Mouse (Mus musculus) limb, embryonic 14.5 days (tissue): ENCODE measurements around the gene Gulp1. TPM values are rescaled to one million over a fixed set of nuclear protein-coding genes. Genes with fewer than 3 reads are reported as not detected.

Source experiments
- ATAC-seq: fragments of 200-750 bp; cut with Nextera tagmentation; 2 replicates; pipeline ENCODE4 v1.8.0; 2017; ENCODE audit warnings: low read depth, moderate number of reproducible peaks, moderate TSS enrichment; ENCODE audit not compliant: low FRiP score
- DNase-seq: peaks from one replicate; pipeline ENCODE4 v3.0.0-alpha.2; 2015; ENCODE audit warnings: low spot score
- H3K27ac ChIP-seq: fragments of 300-500 bp; sonication (generic); replicated peaks from 2 replicates; pipeline ENCODE4 v1.5.1; 2014; ENCODE audit warnings: low read depth, mild to moderate bottlenecking, low read length, moderate library complexity, mixed read lengths
- H3K27me3 ChIP-seq: fragments of 300-500 bp; sonication (generic); 2 replicates; pipeline ENCODE4 v1.6.1; 2014; ENCODE audit warnings: low read length, mixed read lengths; ENCODE audit not compliant: control insufficient read depth, insufficient read depth
- H3K36me3 ChIP-seq: fragments of 300-500 bp; sonication (generic); 2 replicates; pipeline ENCODE4 v1.6.1; 2014; ENCODE audit warnings: mild to moderate bottlenecking, low read length, moderate library complexity, mixed read lengths; ENCODE audit not compliant: control insufficient read depth, insufficient read depth
- H3K4me1 ChIP-seq: fragments of 300-500 bp; sonication (generic); 2 replicates; pipeline ENCODE4 v1.6.1; 2014; ENCODE audit warnings: antibody characterized with exemption, low read length, mixed read lengths; ENCODE audit not compliant: control insufficient read depth, insufficient read depth
- H3K4me2 ChIP-seq: fragments of 300-500 bp; sonication (generic); replicated peaks from 2 replicates; pipeline ENCODE4 v1.6.1; 2014; ENCODE audit warnings: low read depth, mild to moderate bottlenecking, low read length, moderate library complexity; ENCODE audit not compliant: severe bottlenecking
- H3K4me3 ChIP-seq: fragments of 300-500 bp; sonication (generic); replicated peaks from 2 replicates; pipeline ENCODE4 v1.5.1; 2014; ENCODE audit warnings: low read length
- H3K9ac ChIP-seq: fragments of 300-500 bp; sonication (generic); 2 replicates; pipeline ENCODE4 v1.6.1; 2014; ENCODE audit warnings: mild to moderate bottlenecking, low read depth, low read length, moderate library complexity; ENCODE audit not compliant: severe bottlenecking
- H3K9me3 ChIP-seq: fragments of 300-500 bp; sonication (generic); 2 replicates; pipeline ENCODE4 v1.6.1; 2016; ENCODE audit warnings: low read length; ENCODE audit not compliant: control insufficient read depth
- POLR2A ChIP-seq: fragments of 200-500 bp; IDR thresholded peaks from 2 replicates; pipeline ENCODE4 v1.8.0; 2012; ENCODE audit warnings: inconsistent platforms, mild to moderate bottlenecking, moderate library complexity, borderline replicate concordance; ENCODE audit not compliant: insufficient read depth, insufficient read length; ENCODE audit errors: extremely low read depth
- whole genome bisulfite sequencing: fragments of 180-500 bp; shearing (Covaris S2); extraction: QIAGEN DNeasy Blood & Tissue Kit; methylation state at CpG from one replicate; pipeline ENCODE4 v1.1.7; 2014; 5-methylcytosine and 5-hydroxymethylcytosine counted together
- polyA plus RNA-seq, 2 experiments: library from polyadenylated mRNA; depleted of rRNA in 1 of 2; stranded (reverse) in 1 of 2; unstranded in 1 of 2; fragments of >200 nt; fragmentation: Nextera tagmentation in 1 of 2; extraction: Ambion mirVana in 1 of 2; gene quantifications; 2 replicates each; pipeline versions ENCODE4 v1.2.1 to v1.2.3; 2012 to 2014

Gene Gulp1
- polyA plus RNA-seq, 2 experiments: 35.8 to 41.9 TPM

DNA sequence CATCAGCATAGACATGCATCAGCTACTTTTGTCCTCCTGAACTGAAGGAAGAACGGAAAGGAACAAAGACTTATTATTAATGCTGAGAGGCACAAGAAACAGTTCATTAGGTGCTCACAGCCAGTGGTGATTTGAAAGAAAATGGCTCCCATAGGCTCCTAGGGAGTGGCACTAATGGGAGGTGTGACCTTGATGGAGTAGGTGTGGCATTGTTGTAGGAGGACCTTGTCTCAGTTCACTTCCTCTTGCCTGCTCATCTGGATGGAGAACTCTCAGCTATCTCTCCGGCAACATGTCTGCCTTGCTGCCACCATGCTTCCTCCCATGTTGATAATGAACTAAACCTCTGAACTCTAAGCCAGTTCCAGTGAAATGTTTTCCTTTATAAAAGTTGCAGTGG, 17.0 kb downstream of the Gulp1 start:
- Histone ChIP-seq H3K27me3 (no peaks in the 10 kb centered on the region), H3K4me2 (no peak overlapping the region), H3K4me3 (no peak overlapping the region), H3K4me1 (0 out of 2 replicates have a peak, but pooled peaks cover 4% of the 10 kb centered on the region), H3K9me3 (no peaks in the 10 kb centered on the region), H3K9ac (no peak overlapping the region), H3K27ac (no peak overlapping the region), H3K36me3 (no peaks in the 10 kb centered on the region)
- no peak for ATAC-seq
- no peak for TF ChIP-seq POLR2A
- 92% methylated on average over 2 of the region's 2 CpGs for WGBS
- DNase-seq: no peak

DNA sequence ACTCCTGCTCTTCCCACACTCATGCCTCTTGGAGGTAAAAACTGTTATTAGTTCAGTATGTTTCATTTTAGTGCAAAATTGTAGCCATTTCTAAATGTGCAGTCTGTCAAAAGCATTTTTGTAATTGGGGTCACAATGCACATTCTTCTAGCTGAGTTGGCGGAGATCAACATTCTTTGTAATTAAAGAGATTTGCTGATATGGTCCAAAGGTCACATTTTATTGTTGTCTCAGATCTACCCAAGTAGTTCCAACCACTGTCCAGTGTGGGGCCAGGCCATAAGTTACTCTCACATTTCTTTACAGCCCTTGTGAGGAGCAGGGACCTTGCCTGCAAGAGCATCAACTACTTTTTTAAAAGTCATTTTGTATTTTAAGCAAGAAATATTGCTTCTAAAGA, 24.7 kb downstream of the Gulp1 start:
- Histone ChIP-seq H3K4me3 (no peak overlapping the region), H3K9ac (no peak overlapping the region), H3K36me3 (no peaks in the 10 kb centered on the region), H3K4me2 (no peak overlapping the region), H3K27ac (no peak overlapping the region), H3K9me3 (no peaks in the 10 kb centered on the region), H3K27me3 (no peaks in the 10 kb centered on the region), H3K4me1 (no peaks in the 10 kb centered on the region)
- WGBS: 68% methylated on average over 1 of the region's 1 CpGs
- ATAC-seq: no peak
- DNase-seq: no peak
- no peak for TF ChIP-seq POLR2A

DNA sequence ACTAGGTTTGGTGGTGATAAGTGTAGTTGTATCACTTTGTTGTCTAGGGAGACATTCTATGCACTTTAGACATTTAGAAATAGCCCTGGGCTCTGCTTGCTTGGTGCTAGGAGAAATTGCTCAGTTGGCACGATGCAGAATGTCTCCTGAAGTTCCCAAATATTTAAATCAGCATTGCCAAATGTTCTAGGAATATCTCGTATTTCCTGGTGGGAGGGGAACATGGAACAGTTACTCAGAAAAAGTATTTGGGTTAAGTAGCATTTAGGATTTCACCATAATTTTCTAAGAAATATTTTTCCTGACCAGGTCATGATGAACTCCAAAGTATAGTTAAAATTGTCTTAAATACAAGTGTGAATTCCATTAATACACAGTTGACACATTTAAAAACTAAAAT, 25.3 kb downstream of the Gulp1 start:
- no peaks in the 10 kb centered on the region for H3K36me3 ChIP-seq
- no peak for DNase-seq
- H3K9ac ChIP-seq: no peak overlapping the region
- no peaks in the 10 kb centered on the region for H3K27me3 ChIP-seq
- no peaks in the 10 kb centered on the region for H3K4me1 ChIP-seq
- 67% methylated on average over 2 of the region's 2 CpGs for WGBS
- H3K4me2 ChIP-seq: no peak overlapping the region
- H3K27ac ChIP-seq: no peak overlapping the region
- no peaks in the 10 kb centered on the region for H3K9me3 ChIP-seq
- ATAC-seq: no peak
- H3K4me3 ChIP-seq: no peak overlapping the region
- no peak for TF ChIP-seq POLR2A

DNA sequence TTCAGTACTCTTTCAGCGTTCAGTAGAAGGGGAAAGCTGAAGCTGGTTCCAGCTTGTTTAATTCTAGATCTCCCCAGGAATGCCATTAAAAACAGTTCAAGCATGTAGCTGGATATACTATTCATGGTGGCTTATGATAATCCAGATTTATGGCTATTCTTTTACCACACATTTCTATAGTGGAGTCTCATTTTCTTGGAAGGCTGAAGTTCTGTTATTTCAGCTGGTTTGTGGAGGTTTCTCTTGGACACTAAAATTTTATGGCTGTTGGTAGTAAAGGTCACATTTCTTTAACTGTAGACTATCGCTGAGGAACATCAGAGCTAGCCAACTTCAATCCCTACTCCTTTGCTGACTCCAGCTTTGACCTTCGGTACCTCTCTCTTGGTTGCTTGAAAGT, 29.1 kb downstream of the Gulp1 start:
- peak; percentile 54 for DNase-seq
- peaks cover 13% of the 10 kb centered on the region for H3K4me1 ChIP-seq
- H3K9ac ChIP-seq: no peak overlapping the region
- no peak overlapping the region for H3K4me2 ChIP-seq
- WGBS: 31% methylated on average over 3 of the region's 3 CpGs
- no peaks in the 10 kb centered on the region for H3K9me3 ChIP-seq
- no peak overlapping the region for H3K4me3 ChIP-seq
- no peaks in the 10 kb centered on the region for H3K27me3 ChIP-seq
- no peak for TF ChIP-seq POLR2A
- ATAC-seq: peak; percentile 84
- H3K27ac ChIP-seq: no peak overlapping the region
- no peaks in the 10 kb centered on the region for H3K36me3 ChIP-seq

DNA sequence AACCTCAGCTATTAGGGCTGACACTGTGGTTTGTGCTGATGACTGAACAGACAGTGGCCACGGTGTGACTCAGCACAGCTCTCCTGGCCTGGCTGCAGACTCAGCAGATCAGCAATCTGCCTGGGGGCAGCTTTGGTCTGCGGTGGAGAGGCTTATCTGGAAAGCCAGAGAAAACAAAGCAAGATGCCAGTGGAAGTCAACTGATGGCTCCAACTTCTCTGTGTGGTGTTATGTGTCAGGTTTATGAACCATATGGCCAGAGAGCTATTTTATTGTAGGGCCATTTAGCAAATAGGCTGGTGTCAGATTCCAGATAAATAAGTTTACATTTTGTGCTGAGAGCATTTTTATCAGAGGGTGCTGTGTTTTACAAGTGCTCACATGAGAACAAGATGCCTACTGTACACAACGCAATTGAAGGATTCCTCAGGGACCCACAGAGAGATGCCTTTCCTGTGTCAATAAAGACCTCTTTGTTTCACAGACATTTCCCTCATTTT, 33.6 kb downstream of the Gulp1 start:
- DNase-seq (peak; percentile 46), ATAC-seq (peak; percentile 64; the same call in 1 of the 2 replicates)
- Histone ChIP-seq H3K36me3 (no peaks in the 10 kb centered on the region), H3K4me3 (no peak overlapping the region), H3K4me1 (peaks cover 16% of the 10 kb centered on the region), H3K9ac (no peak overlapping the region), H3K27me3 (no peaks in the 10 kb centered on the region), H3K27ac (peak overlapping the region; percentile 67; the same call in 1 of the 2 replicates), H3K9me3 (no peaks in the 10 kb centered on the region), H3K4me2 (no peak overlapping the region)
- WGBS: 9% methylated on average over 3 of the region's 3 CpGs
- no peak for TF ChIP-seq POLR2A
